Mouse (Mus musculus): ENCODE measurements around the gene Slc2a6. TPM values are rescaled to one million over a fixed set of nuclear protein-coding genes. Genes with fewer than 3 reads are reported as not detected.

The Slc2a6 gene
- polyA plus RNA-seq, 1 experiment from 2014 or later = 0.84 TPM

- Histone ChIP-seq H3K9ac (replicated peaks; ENCODE audit: low read depth, low read length) (no peak overlapping the region), H3K4me1 (ENCODE audit: control insufficient read depth, insufficient read depth, low read length) (peaks cover 17% of the 10 kb centered on the region; the same call in 1 of the 2 replicates), H3K9me3 (ENCODE audit: control insufficient read depth, low read depth, low read length) (no peaks in the 10 kb centered on the region), H3K4me3 (ENCODE audit: low read depth, low read length) (no peak overlapping the region), H3K27me3 (ENCODE audit: control insufficient read depth, insufficient read depth, low read length) (no peaks in the 10 kb centered on the region), H3K36me3 (ENCODE audit: control insufficient read depth, insufficient read depth, low read length) (no peaks in the 10 kb centered on the region), H3K4me2 (replicated peaks; ENCODE audit: low read depth, low read length) (no peak overlapping the region), H3K27ac (ENCODE audit: low read length) (no peak overlapping the region)
- 26% methylated on average over 2 of the region's 2 CpGs for WGBS
- ATAC-seq (ENCODE audit: insufficient number of reproducible peaks, insufficient read depth, low FRiP score, low read depth) = no peak
Measured at GRCm38 (mm10) chr2:27067996-27068395, 40.2 kb upstream of the Slc2a6 start.

- Histone ChIP-seq H3K27me3 (ENCODE audit: control insufficient read depth, insufficient read depth, low read length) (no peaks in the 10 kb centered on the region), H3K4me3 (ENCODE audit: low read depth, low read length) (no peak overlapping the region), H3K9ac (replicated peaks; ENCODE audit: low read depth, low read length) (no peak overlapping the region), H3K36me3 (ENCODE audit: control insufficient read depth, insufficient read depth, low read length) (no peaks in the 10 kb centered on the region), H3K4me2 (replicated peaks; ENCODE audit: low read depth, low read length) (no peak overlapping the region), H3K4me1 (ENCODE audit: control insufficient read depth, insufficient read depth, low read length) (peaks cover 17% of the 10 kb centered on the region; the same call in 1 of the 2 replicates), H3K9me3 (ENCODE audit: control insufficient read depth, low read depth, low read length) (no peaks in the 10 kb centered on the region), H3K27ac (ENCODE audit: low read length) (no peak overlapping the region)
- ATAC-seq (ENCODE audit: insufficient number of reproducible peaks, insufficient read depth, low FRiP score, low read depth) = no peak
- WGBS = 80% methylated on average over 2 of the region's 2 CpGs
Measured at GRCm38 (mm10) chr2:27067124-27067523, 39.3 kb upstream of the Slc2a6 start.

GRCm38 (mm10) chr2:27059187-27059586 is 31.4 kb upstream of the Slc2a6 start:
- WGBS = 79% methylated on average over 9 of the region's 9 CpGs

GRCm38 (mm10) chr2:27058751-27059150 is 31.0 kb upstream of the Slc2a6 start:
- H3K27ac ChIP-seq (ENCODE audit: low read length) = no peak overlapping the region
- ATAC-seq (ENCODE audit: insufficient number of reproducible peaks, insufficient read depth, low FRiP score, low read depth) = no peak

More at GRCm38 (mm10) chr2:27059187-27059586, 31.4 kb upstream of the Slc2a6 start:
- no peak overlapping the region for H3K9ac ChIP-seq (replicated peaks; ENCODE audit: low read depth, low read length)
- H3K27ac ChIP-seq (ENCODE audit: low read length) = no peak overlapping the region
- H3K9me3 ChIP-seq (ENCODE audit: control insufficient read depth, low read depth, low read length) = no peaks in the 10 kb centered on the region
- H3K4me2 ChIP-seq (replicated peaks; ENCODE audit: low read depth, low read length) = no peak overlapping the region
- no peaks in the 10 kb centered on the region for H3K27me3 ChIP-seq (ENCODE audit: control insufficient read depth, insufficient read depth, low read length)
- no peaks in the 10 kb centered on the region for H3K36me3 ChIP-seq (ENCODE audit: control insufficient read depth, insufficient read depth, low read length)
- no peak overlapping the region for H3K4me3 ChIP-seq (ENCODE audit: low read depth, low read length)
- peaks cover 7% of the 10 kb centered on the region; the same call in 1 of the 2 replicates for H3K4me1 ChIP-seq (ENCODE audit: control insufficient read depth, insufficient read depth, low read length)
- no peak for ATAC-seq (ENCODE audit: insufficient number of reproducible peaks, insufficient read depth, low FRiP score, low read depth)

GRCm38 (mm10) chr2:27058251-27058650 is 30.5 kb upstream of the Slc2a6 start:
- Histone ChIP-seq H3K4me2 (replicated peaks; ENCODE audit: low read depth, low read length) (no peak overlapping the region), H3K36me3 (ENCODE audit: control insufficient read depth, insufficient read depth, low read length) (no peaks in the 10 kb centered on the region), H3K27ac (ENCODE audit: low read length) (no peak overlapping the region), H3K4me1 (ENCODE audit: control insufficient read depth, insufficient read depth, low read length) (peaks cover 7% of the 10 kb centered on the region; the same call in 1 of the 2 replicates), H3K9me3 (ENCODE audit: control insufficient read depth, low read depth, low read length) (no peaks in the 10 kb centered on the region), H3K27me3 (ENCODE audit: control insufficient read depth, insufficient read depth, low read length) (no peaks in the 10 kb centered on the region), H3K9ac (replicated peaks; ENCODE audit: low read depth, low read length) (no peak overlapping the region), H3K4me3 (ENCODE audit: low read depth, low read length) (no peak overlapping the region)
- WGBS = 42% methylated on average over 4 of the region's 4 CpGs
- ATAC-seq (ENCODE audit: insufficient number of reproducible peaks, insufficient read depth, low FRiP score, low read depth) = no peak

More at GRCm38 (mm10) chr2:27058751-27059150, 31.0 kb upstream of the Slc2a6 start:
- Histone ChIP-seq H3K36me3 (ENCODE audit: control insufficient read depth, insufficient read depth, low read length) (no peaks in the 10 kb centered on the region), H3K9me3 (ENCODE audit: control insufficient read depth, low read depth, low read length) (no peaks in the 10 kb centered on the region), H3K4me2 (replicated peaks; ENCODE audit: low read depth, low read length) (no peak overlapping the region), H3K9ac (replicated peaks; ENCODE audit: low read depth, low read length) (no peak overlapping the region), H3K4me1 (ENCODE audit: control insufficient read depth, insufficient read depth, low read length) (peaks cover 7% of the 10 kb centered on the region; the same call in 1 of the 2 replicates), H3K4me3 (ENCODE audit: low read depth, low read length) (no peak overlapping the region), H3K27me3 (ENCODE audit: control insufficient read depth, insufficient read depth, low read length) (no peaks in the 10 kb centered on the region)
- WGBS = 19% methylated on average over 12 of the region's 12 CpGs

GRCm38 (mm10) chr2:27049408-27049807 is 21.6 kb upstream of the Slc2a6 start:
- Histone ChIP-seq H3K4me1 (ENCODE audit: control insufficient read depth, insufficient read depth, low read length) (no peaks in the 10 kb centered on the region), H3K27me3 (ENCODE audit: control insufficient read depth, insufficient read depth, low read length) (no peaks in the 10 kb centered on the region), H3K4me3 (ENCODE audit: low read depth, low read length) (no peak overlapping the region), H3K27ac (ENCODE audit: low read length) (no peak overlapping the region), H3K9ac (replicated peaks; ENCODE audit: low read depth, low read length) (no peak overlapping the region), H3K36me3 (ENCODE audit: control insufficient read depth, insufficient read depth, low read length) (no peaks in the 10 kb centered on the region), H3K9me3 (ENCODE audit: control insufficient read depth, low read depth, low read length) (no peaks in the 10 kb centered on the region), H3K4me2 (replicated peaks; ENCODE audit: low read depth, low read length) (no peak overlapping the region)
- WGBS = 50% methylated on average over 6 of the region's 6 CpGs
- no peak for ATAC-seq (ENCODE audit: insufficient number of reproducible peaks, insufficient read depth, low FRiP score, low read depth)

GRCm38 (mm10) chr2:27045979-27046770 is 18.4 kb upstream of the Slc2a6 start:
- no peak overlapping the region for H3K4me3 ChIP-seq (ENCODE audit: low read depth, low read length)
- 53% methylated on average over 8 of the region's 8 CpGs for WGBS
- no peak overlapping the region for H3K4me2 ChIP-seq (replicated peaks; ENCODE audit: low read depth, low read length)
- H3K36me3 ChIP-seq (ENCODE audit: control insufficient read depth, insufficient read depth, low read length) = no peaks in the 10 kb centered on the region
- H3K9me3 ChIP-seq (ENCODE audit: control insufficient read depth, low read depth, low read length) = no peaks in the 10 kb centered on the region
- no peaks in the 10 kb centered on the region for H3K4me1 ChIP-seq (ENCODE audit: control insufficient read depth, insufficient read depth, low read length)
- H3K27ac ChIP-seq (ENCODE audit: low read length) = peak overlapping the region; percentile 27; the same call in 1 of the 2 replicates
- ATAC-seq (ENCODE audit: insufficient number of reproducible peaks, insufficient read depth, low FRiP score, low read depth) = peak; percentile 62; the same call in 1 of the 2 replicates
- H3K9ac ChIP-seq (replicated peaks; ENCODE audit: low read depth, low read length) = no peak overlapping the region; the same call in 1 of the 2 replicates
- H3K27me3 ChIP-seq (ENCODE audit: control insufficient read depth, insufficient read depth, low read length) = no peaks in the 10 kb centered on the region

- WGBS = 73% methylated on average over 3 of the region's 3 CpGs
- Histone ChIP-seq H3K9me3 (ENCODE audit: control insufficient read depth, low read depth, low read length) (no peaks in the 10 kb centered on the region), H3K27me3 (ENCODE audit: control insufficient read depth, insufficient read depth, low read length) (no peaks in the 10 kb centered on the region), H3K4me3 (ENCODE audit: low read depth, low read length) (no peak overlapping the region), H3K9ac (replicated peaks; ENCODE audit: low read depth, low read length) (no peak overlapping the region), H3K4me1 (ENCODE audit: control insufficient read depth, insufficient read depth, low read length) (no peaks in the 10 kb centered on the region), H3K27ac (ENCODE audit: low read length) (no peak overlapping the region), H3K36me3 (ENCODE audit: control insufficient read depth, insufficient read depth, low read length) (no peaks in the 10 kb centered on the region), H3K4me2 (replicated peaks; ENCODE audit: low read depth, low read length) (no peak overlapping the region)
- ATAC-seq (ENCODE audit: insufficient number of reproducible peaks, insufficient read depth, low FRiP score, low read depth) = no peak
Measured at GRCm38 (mm10) chr2:27044641-27045040, 16.8 kb upstream of the Slc2a6 start.

Data from stomach, embryonic 14.5 days (tissue).